Mouse (Mus musculus) kidney, postnatal 10 days (tissue): Measurements from ENCODE around the gene Olfr1097.

Source experiments
- DNase-seq: peaks from one replicate; pipeline ENCODE4 v3.0.0; 2021; ENCODE audit warnings: mixed read lengths

Gene Olfr1097

DNA sequence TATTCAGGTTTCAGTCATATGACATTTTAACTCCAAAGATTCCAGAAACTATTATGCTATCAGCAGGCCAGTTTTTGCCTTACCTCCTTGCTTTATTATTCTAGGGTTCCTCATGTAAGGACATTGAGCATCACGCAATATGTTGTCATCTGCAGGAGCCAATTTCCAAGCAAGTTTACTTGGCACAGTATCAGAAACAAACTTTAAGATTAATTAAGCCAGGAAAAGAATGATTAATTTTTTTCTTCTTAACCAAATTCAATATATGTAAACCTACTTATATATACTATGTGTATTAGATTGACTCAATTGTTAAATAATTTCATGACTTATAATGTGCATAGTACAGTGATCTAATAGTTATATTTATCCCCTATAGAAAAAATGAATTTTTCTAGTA is at the start of gene Olfr1097:
Olfr1097 (minus strand) TSS at position 101 of the 400 bp plus-strand sequence.
- DNase-seq: no peak

- no peak for DNase-seq
Measured at GRCm38 (mm10) chr2:86926557-86926956, 34.5 kb upstream of the Olfr1097 start.

DNA sequence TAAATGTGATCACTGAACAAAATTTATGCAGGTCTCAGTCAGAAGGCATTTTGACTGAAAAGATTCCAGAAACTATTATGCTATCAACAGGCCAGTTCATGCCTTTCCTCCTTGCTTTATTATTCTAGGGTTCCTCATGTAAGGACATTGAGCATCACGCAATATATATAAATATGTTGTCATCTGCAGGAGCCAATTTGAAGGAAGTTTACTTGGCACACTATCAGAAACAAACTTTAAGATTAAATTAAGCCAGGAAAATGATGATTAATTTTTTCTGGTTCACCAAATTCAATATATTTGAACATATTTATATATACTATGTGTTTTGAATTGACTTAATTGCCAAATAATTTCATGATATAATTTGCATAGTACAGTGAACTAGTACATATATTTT is 32.4 kb upstream of the Olfr1097 start, which contains the start of gene Olfr1098:
Olfr1098 (minus strand) TSS at position 101 of the 400 bp plus-strand sequence.
- DNase-seq: no peak

DNA sequence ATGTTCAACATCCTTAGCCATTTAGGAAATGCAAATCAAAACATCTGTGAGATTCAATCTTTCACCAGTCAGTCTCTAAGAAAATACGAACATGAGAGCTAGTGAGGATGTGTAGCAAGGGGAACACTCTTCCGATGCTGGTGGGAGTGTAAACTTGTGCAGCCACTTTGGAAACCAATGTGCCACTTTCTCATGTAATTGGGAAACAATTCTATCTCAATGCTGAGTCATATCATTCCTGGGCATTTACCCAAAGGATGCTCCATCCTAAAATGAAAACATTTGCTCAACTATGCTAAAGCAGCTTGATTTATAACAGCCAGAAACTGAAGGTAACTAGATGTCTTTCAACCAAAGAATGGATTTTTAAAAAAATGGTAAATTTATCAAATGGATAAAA is 13.6 kb upstream of the Olfr1097 start:
- no peak for DNase-seq

DNA sequence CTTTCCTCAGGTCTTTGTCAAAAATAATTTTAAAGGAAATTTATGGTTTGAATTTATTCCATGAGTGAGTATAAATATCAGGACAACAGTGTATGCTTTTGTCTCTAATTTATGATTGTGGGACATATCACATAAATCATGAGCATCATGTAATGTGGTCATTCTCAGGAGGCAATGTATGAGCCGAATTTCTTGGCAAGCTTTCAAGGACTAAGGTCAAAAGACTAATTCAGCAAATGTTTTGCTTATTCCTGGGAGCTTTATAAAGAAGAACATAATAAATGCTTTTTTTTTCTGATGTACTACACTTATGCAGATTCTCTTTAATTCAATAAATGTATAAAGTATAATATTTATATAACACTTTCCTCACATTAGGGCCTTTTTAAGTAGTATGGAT is 17.3 kb downstream of the Olfr1097 start, which contains the start of gene Gm13723:
Gm13723 (minus strand) TSS at position 101 of the 400 bp plus-strand sequence.
- no peak for DNase-seq

DNA sequence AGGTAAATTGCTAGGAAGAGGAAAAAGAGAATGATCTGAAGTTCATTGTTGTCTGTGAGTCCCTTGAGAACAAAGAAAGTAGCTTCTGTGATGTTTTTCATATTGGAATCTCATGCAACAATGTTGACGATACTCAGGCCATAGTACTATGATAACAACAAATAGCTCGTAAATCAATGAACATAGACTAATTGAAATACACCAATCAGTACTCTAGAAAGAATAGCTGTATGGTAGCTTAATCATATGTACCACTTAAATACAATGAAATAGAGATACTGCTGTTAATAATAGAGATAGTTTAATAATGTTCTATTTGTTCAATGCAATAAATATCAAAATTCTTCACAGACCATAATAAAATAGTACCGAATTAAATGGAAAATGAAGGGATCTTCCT is 40.4 kb downstream of the Olfr1097 start, which contains the start of gene Olfr1095:
Olfr1095 (minus strand) TSS at position 101 of the 400 bp plus-strand sequence.
- DNase-seq: no peak
